Mouse (Mus musculus): Measurements from ENCODE around the gene Vmn1r205. TPM values are rescaled to one million over a fixed set of nuclear protein-coding genes. Genes with fewer than 3 reads are reported as not detected.

Vmn1r205 gene
- not detected for polyA plus RNA-seq (2017; shearing (Covaris generic))

GRCm38 (mm10) chr13:22592900-22593299, at the start of gene Vmn1r205:
Vmn1r205 (minus strand) TSS chr13:22593000.

GRCm38 (mm10) chr13:22624151-22624550, 31.4 kb upstream of the Vmn1r205 start, which contains the start of gene Vmn1r206:
Vmn1r206 (minus strand) TSS chr13:22624251.

GRCm38 (mm10) chr13:22552898-22553297, 39.9 kb downstream of the Vmn1r205 start, which contains the start of gene Vmn1r204:
Vmn1r204 (plus strand) TSS chr13:22553198.

Other genes starting within 250 kb of the Vmn1r205 start
- gene Vmn1r198, start 242.6 kb downstream of the Vmn1r205 start, polyA plus RNA-seq (2017; shearing (Covaris generic)) = not detected
- not detected for gene Vmn1r199, start 213.2 kb downstream of the Vmn1r205 start, polyA plus RNA-seq (2017; shearing (Covaris generic))
- gene Vmn1r200, start 202.6 kb downstream of the Vmn1r205 start, polyA plus RNA-seq (2017; shearing (Covaris generic)) = 0.20 TPM
- not detected for gene Vmn1r201, start 121.1 kb downstream of the Vmn1r205 start, polyA plus RNA-seq (2017; shearing (Covaris generic))
- gene Vmn1r202, start 87.6 kb downstream of the Vmn1r205 start, polyA plus RNA-seq (2017; shearing (Covaris generic)) = not detected
- 0.18 TPM for gene Vmn1r203, start 74.9 kb downstream of the Vmn1r205 start, polyA plus RNA-seq (2017; shearing (Covaris generic))
- gene Vmn1r204, start 39.8 kb downstream of the Vmn1r205 start, polyA plus RNA-seq (2017; shearing (Covaris generic)) = not detected
- gene Vmn1r206, start 31.3 kb upstream of the Vmn1r205 start, polyA plus RNA-seq (2017; shearing (Covaris generic)) = not detected
- gene Vmn1r207-ps, start 136.6 kb upstream of the Vmn1r205 start, polyA plus RNA-seq (2017; shearing (Covaris generic)) = not detected
- gene Vmn1r208, start 184.4 kb upstream of the Vmn1r205 start, polyA plus RNA-seq (2017; shearing (Covaris generic)) = not detected
- not detected for gene Vmn1r209, start 216.7 kb upstream of the Vmn1r205 start, polyA plus RNA-seq (2017; shearing (Covaris generic))
- gene Vmn1r210, start 238.3 kb upstream of the Vmn1r205 start, polyA plus RNA-seq (2017; shearing (Covaris generic)) = not detected